Mouse (Mus musculus) megakaryocyte, embryonic 14.5 days (primary cell): Measurements from ENCODE around the gene Saa3.

Experiments used
- FLI1 ChIP-seq: IDR thresholded peaks from 2 replicates; pipeline ENCODE4 v1.6.1; 2012; ENCODE audit warnings: low read length, inconsistent platforms, mixed read lengths
- GATA1 ChIP-seq: IDR thresholded peaks from 3 replicates; pipeline ENCODE4 v1.6.1; 2012; ENCODE audit warnings: mixed read lengths, low read length, inconsistent platforms, borderline replicate concordance

GRCm38 (mm10) chr7:46764672-46765071 lies 49.2 kb upstream of the Saa3 start:
- TF ChIP-seq FLI1 (no peak), GATA1 (no peak)
